Mouse (Mus musculus) yolk sac, embryonic 10.5 days (tissue): ENCODE data around the gene A930004D18Rik.

Experiments
- DNase-seq: peaks from one replicate; pipeline ENCODE4 v3.0.0-alpha.2; 2017; ENCODE audit warnings: low spot score

A930004D18Rik gene

GRCm38 (mm10) chr2:18053243-18053950 lies 15.9 kb upstream of the A930004D18Rik start:
- no peak for DNase-seq

- no peak for DNase-seq
These were observed 15.0 kb upstream of the A930004D18Rik start for GRCm38 (mm10) chr2:18052581-18052980.

- no peak for DNase-seq
These were observed 14.3 kb upstream of the A930004D18Rik start for GRCm38 (mm10) chr2:18051831-18052170.

GRCm38 (mm10) chr2:18051026-18051830 lies 13.7 kb upstream of the A930004D18Rik start:
- no peak for DNase-seq

- peak; percentile 28 for DNase-seq
These were observed 13.0 kb upstream of the A930004D18Rik start for GRCm38 (mm10) chr2:18050541-18050985.

GRCm38 (mm10) chr2:18050018-18050417 lies 12.5 kb upstream of the A930004D18Rik start:
- DNase-seq: peak; percentile 3

- peak; percentile 68 for DNase-seq
These were observed 11.8 kb upstream of the A930004D18Rik start for GRCm38 (mm10) chr2:18049279-18049821.

- DNase-seq: no peak
These were observed 11.0 kb upstream of the A930004D18Rik start, which contains the start of gene Skida1 for GRCm38 (mm10) chr2:18048453-18049075. Gene Skida1 (minus strand): TSS chr2:18049051.

GRCm38 (mm10) chr2:18047646-18048452 lies 10.3 kb upstream of the A930004D18Rik start:
- peak; percentile 74 for DNase-seq

- DNase-seq: peak; percentile 77
These were observed 9.5 kb upstream of the A930004D18Rik start for GRCm38 (mm10) chr2:18046758-18047645.

- no peak for DNase-seq
These were observed 8.6 kb upstream of the A930004D18Rik start for GRCm38 (mm10) chr2:18046186-18046585.

GRCm38 (mm10) chr2:18045781-18046181 lies 8.2 kb upstream of the A930004D18Rik start:
- no peak for DNase-seq

GRCm38 (mm10) chr2:18045143-18045780 lies 7.7 kb upstream of the A930004D18Rik start:
- no peak for DNase-seq

GRCm38 (mm10) chr2:18041199-18041885 lies 3.8 kb upstream of the A930004D18Rik start:
- DNase-seq: peak; percentile 80

GRCm38 (mm10) chr2:18040347-18041160 lies 3.0 kb upstream of the A930004D18Rik start:
- peak; percentile 72 for DNase-seq

GRCm38 (mm10) chr2:18039566-18040290 lies 2.2 kb upstream of the A930004D18Rik start:
- DNase-seq: peak; percentile 66

- no peak for DNase-seq
These were observed 1.4 kb upstream of the A930004D18Rik start for GRCm38 (mm10) chr2:18038895-18039371.
